Mouse (Mus musculus) limb, embryonic 11.5 days (tissue): Measurements from ENCODE around the gene Efcc1. TPM values are rescaled to one million over a fixed set of nuclear protein-coding genes. Genes with fewer than 3 reads are reported as not detected.

Experiments
- ATAC-seq: fragments of 200-750 bp; cut with Nextera tagmentation; 2 replicates; pipeline ENCODE4 v1.8.0; 2017; ENCODE audit warnings: low read depth; ENCODE audit not compliant: insufficient number of reproducible peaks, low FRiP score, low TSS enrichment
- DNase-seq: peaks from one replicate; pipeline ENCODE4 v3.0.0-alpha.2; 2015; ENCODE audit warnings: low spot score
- H3K27ac ChIP-seq: fragments of 300-500 bp; sonication (generic); replicated peaks from 2 replicates; pipeline ENCODE4 v1.5.1; 2014; ENCODE audit warnings: low read depth, mild to moderate bottlenecking, low read length
- H3K27me3 ChIP-seq: fragments of 300-500 bp; sonication (generic); 2 replicates; pipeline ENCODE4 v1.6.1; 2014; ENCODE audit warnings: mild to moderate bottlenecking, low read length, mixed read lengths; ENCODE audit not compliant: control insufficient read depth, insufficient read depth
- H3K36me3 ChIP-seq: fragments of 300-500 bp; sonication (generic); 2 replicates; pipeline ENCODE4 v1.6.1; 2014; ENCODE audit warnings: mild to moderate bottlenecking, low read length, moderate library complexity, mixed read lengths; ENCODE audit not compliant: control insufficient read depth, insufficient read depth
- H3K4me1 ChIP-seq: fragments of 300-500 bp; sonication (generic); 2 replicates; pipeline ENCODE4 v1.6.1; 2014; ENCODE audit warnings: low read length, mixed read lengths; ENCODE audit not compliant: control insufficient read depth, insufficient read depth
- H3K4me2 ChIP-seq: fragments of 300-500 bp; sonication (generic); 2 replicates; pipeline ENCODE4 v1.6.1; 2014; ENCODE audit warnings: low read depth, mild to moderate bottlenecking, moderate library complexity; ENCODE audit not compliant: severe bottlenecking
- H3K4me3 ChIP-seq: fragments of 300-500 bp; sonication (generic); 2 replicates; pipeline ENCODE4 v1.5.1; 2014; ENCODE audit warnings: low read depth, low read length
- H3K9ac ChIP-seq: fragments of 300-500 bp; sonication (generic); 2 replicates; pipeline ENCODE4 v1.6.1; 2014; ENCODE audit warnings: mild to moderate bottlenecking, low read length
- H3K9me3 ChIP-seq: fragments of 300-500 bp; sonication (generic); 2 replicates; pipeline ENCODE4 v1.6.1; 2016; ENCODE audit warnings: low read length; ENCODE audit not compliant: control insufficient read depth
- WGBS: fragments of 180-500 bp; shearing (Covaris S2); extraction: QIAGEN DNeasy Blood & Tissue Kit; methylation state at CpG from one replicate; pipeline ENCODE4 v1.1.7; 2014; 5-methylcytosine and 5-hydroxymethylcytosine counted together
- polyA plus RNA-seq: library from polyadenylated mRNA; unstranded; fragments of >200 nt; fragmentation: Nextera tagmentation; extraction: Ambion mirVana; gene quantifications from 2 replicates; pipeline ENCODE4 v1.2.1, GENCODE M21; 2014

Efcc1 gene
- polyA plus RNA-seq, 1 experiment from 2014 or later: 0.07 TPM

- Histone ChIP-seq H3K4me2 (no peak overlapping the region), H3K27ac (no peak overlapping the region), H3K36me3 (peaks cover 3% of the 10 kb centered on the region; the same call in 1 of the 2 replicates), H3K27me3 (no peaks in the 10 kb centered on the region), H3K4me3 (no peak overlapping the region), H3K9ac (no peak overlapping the region), H3K9me3 (no peaks in the 10 kb centered on the region), H3K4me1 (no peaks in the 10 kb centered on the region)
- ATAC-seq: no peak
- DNase-seq: no peak
- 92% methylated on average over 9 of the region's 9 CpGs for WGBS
Measured at GRCm38 (mm10) chr6:87788266-87788895, 57.7 kb downstream of the Efcc1 start.

- Histone ChIP-seq H3K27me3 (no peaks in the 10 kb centered on the region), H3K9me3 (no peaks in the 10 kb centered on the region), H3K27ac (no peak overlapping the region), H3K36me3 (peaks cover 3% of the 10 kb centered on the region; the same call in 1 of the 2 replicates), H3K9ac (no peak overlapping the region), H3K4me3 (no peak overlapping the region), H3K4me1 (no peaks in the 10 kb centered on the region), H3K4me2 (no peak overlapping the region)
- ATAC-seq (no peak), DNase-seq (no peak)
- 69% methylated on average over 5 of the region's 5 CpGs for WGBS
Measured at GRCm38 (mm10) chr6:87788896-87789587, 58.4 kb downstream of the Efcc1 start.

- ATAC-seq (no peak), DNase-seq (no peak)
- Histone ChIP-seq H3K4me3 (no peak overlapping the region), H3K4me2 (no peak overlapping the region), H3K9ac (no peak overlapping the region), H3K27me3 (no peaks in the 10 kb centered on the region), H3K9me3 (no peaks in the 10 kb centered on the region), H3K36me3 (peaks cover 3% of the 10 kb centered on the region; the same call in 1 of the 2 replicates), H3K27ac (no peak overlapping the region), H3K4me1 (no peaks in the 10 kb centered on the region)
- WGBS: 92% methylated on average over 6 of the region's 6 CpGs
Measured at GRCm38 (mm10) chr6:87789791-87790190, 59.1 kb downstream of the Efcc1 start.

GRCm38 (mm10) chr6:87790779-87791480, 60.3 kb downstream of the Efcc1 start:
- no peak for ATAC-seq
- peaks cover 3% of the 10 kb centered on the region; the same call in 1 of the 2 replicates for H3K36me3 ChIP-seq
- no peaks in the 10 kb centered on the region for H3K4me1 ChIP-seq
- H3K4me2 ChIP-seq: no peak overlapping the region
- DNase-seq: no peak
- WGBS: 73% methylated on average over 7 of the region's 7 CpGs
- H3K9me3 ChIP-seq: no peaks in the 10 kb centered on the region
- H3K27me3 ChIP-seq: no peaks in the 10 kb centered on the region
- no peak overlapping the region for H3K4me3 ChIP-seq
- H3K27ac ChIP-seq: no peak overlapping the region
- H3K9ac ChIP-seq: no peak overlapping the region

GRCm38 (mm10) chr6:87791826-87792225, 61.2 kb downstream of the Efcc1 start:
- no peak overlapping the region for H3K4me2 ChIP-seq
- no peak overlapping the region for H3K27ac ChIP-seq
- H3K9me3 ChIP-seq: no peaks in the 10 kb centered on the region
- H3K4me3 ChIP-seq: no peak overlapping the region
- ATAC-seq (no peak), DNase-seq (no peak)
- no peak overlapping the region for H3K9ac ChIP-seq
- 96% methylated on average over 5 of the region's 5 CpGs for WGBS
- no peaks in the 10 kb centered on the region for H3K27me3 ChIP-seq
- H3K4me1 ChIP-seq: no peaks in the 10 kb centered on the region
- H3K36me3 ChIP-seq: peaks cover 3% of the 10 kb centered on the region; the same call in 1 of the 2 replicates

- no peak overlapping the region for H3K9ac ChIP-seq
- WGBS: 95% methylated on average over 10 of the region's 10 CpGs
- 0 out of 2 replicates have a peak, but pooled peaks cover 4% of the 10 kb centered on the region for H3K4me1 ChIP-seq
- H3K4me3 ChIP-seq: no peak overlapping the region
- H3K27ac ChIP-seq: no peak overlapping the region
- DNase-seq (no peak), ATAC-seq (no peak)
- H3K4me2 ChIP-seq: no peak overlapping the region
- peaks cover 3% of the 10 kb centered on the region; the same call in 1 of the 2 replicates for H3K36me3 ChIP-seq
- H3K27me3 ChIP-seq: no peaks in the 10 kb centered on the region
- no peaks in the 10 kb centered on the region for H3K9me3 ChIP-seq
Measured at GRCm38 (mm10) chr6:87793821-87794510, 63.3 kb downstream of the Efcc1 start.

GRCm38 (mm10) chr6:87795385-87796150, 64.9 kb downstream of the Efcc1 start:
- Histone ChIP-seq H3K4me2 (no peak overlapping the region), H3K4me1 (0 out of 2 replicates have a peak, but pooled peaks cover 4% of the 10 kb centered on the region), H3K9me3 (no peaks in the 10 kb centered on the region), H3K36me3 (peaks cover 3% of the 10 kb centered on the region; the same call in 1 of the 2 replicates), H3K27me3 (no peaks in the 10 kb centered on the region), H3K27ac (no peak overlapping the region), H3K4me3 (no peak overlapping the region), H3K9ac (no peak overlapping the region)
- 75% methylated on average over 6 of the region's 6 CpGs for WGBS
- ATAC-seq: no peak
- no peak for DNase-seq
